Mouse (Mus musculus): ENCODE measurements around the gene Atp6v0e. TPM values are rescaled to one million over a fixed set of nuclear protein-coding genes. Genes with fewer than 3 reads are reported as not detected.
A peak's percentile ranks its signal among the peaks of the same experiment; 100 is the strongest.

The Atp6v0e gene
- polyA plus RNA-seq, 1 experiment from 2014 or later, result 144 TPM

DNA sequence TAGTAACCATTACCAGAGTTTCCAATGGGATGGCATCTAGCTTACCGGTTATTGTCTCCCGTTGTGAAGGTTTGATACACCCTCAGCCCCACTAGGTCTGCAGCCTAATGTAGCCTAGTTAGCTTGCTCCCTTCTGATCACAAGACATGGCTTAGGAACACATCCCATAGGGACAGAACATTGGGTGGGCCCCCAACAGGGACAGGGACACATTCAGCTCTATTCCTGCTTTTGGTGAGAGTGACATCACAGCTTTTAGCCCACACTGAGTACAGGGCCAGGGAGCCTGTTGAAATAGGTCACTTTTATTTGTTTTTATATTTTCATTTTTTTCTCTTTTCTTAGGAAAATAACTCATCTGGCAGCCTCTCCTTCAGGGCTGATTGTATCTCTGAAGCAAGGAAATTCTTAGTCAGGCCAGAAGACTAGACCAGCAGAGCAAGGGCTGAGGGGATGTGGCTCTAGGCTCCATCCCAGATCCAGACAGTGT, 37.5 kb upstream of the Atp6v0e start:
- ATAC-seq, result no peak
- 92% methylated on average over 2 of the region's 2 CpGs for WGBS
- no peak overlapping the region for H3K9ac ChIP-seq

GRCm38 (mm10) chr17:26628479-26628878, 34.6 kb upstream of the Atp6v0e start:
- 91% methylated on average over 6 of the region's 6 CpGs for WGBS
- Histone ChIP-seq H3K36me3 (ENCODE audit: poor library complexity, severe bottlenecking) (peaks cover 98% of the 10 kb centered on the region), H3K4me2 (no peak overlapping the region), H3K4me3 (no peak overlapping the region), H3K4me1 (no peaks in the 10 kb centered on the region), H3K27ac (no peak overlapping the region), H3K27me3 (no peaks in the 10 kb centered on the region), H3K9ac (no peak overlapping the region), H3K9me3 (replicated peaks) (no peaks in the 10 kb centered on the region)
- no peak for ATAC-seq

More for the DNA sequence above, 37.5 kb upstream of the Atp6v0e start:
- Histone ChIP-seq H3K4me3 (no peak overlapping the region), H3K9me3 (replicated peaks) (no peaks in the 10 kb centered on the region), H3K36me3 (ENCODE audit: poor library complexity, severe bottlenecking) (peaks cover 90% of the 10 kb centered on the region), H3K27ac (no peak overlapping the region), H3K4me1 (no peaks in the 10 kb centered on the region), H3K4me2 (no peak overlapping the region), H3K27me3 (no peaks in the 10 kb centered on the region)

- no peaks in the 10 kb centered on the region for H3K27me3 ChIP-seq
- no peaks in the 10 kb centered on the region for H3K9me3 ChIP-seq (replicated peaks)
- no peak overlapping the region for H3K9ac ChIP-seq
- no peak overlapping the region for H3K27ac ChIP-seq
- H3K36me3 ChIP-seq (ENCODE audit: poor library complexity, severe bottlenecking), result peaks cover 98% of the 10 kb centered on the region
- 99% methylated on average over 3 of the region's 3 CpGs for WGBS
- H3K4me1 ChIP-seq, result no peaks in the 10 kb centered on the region
- no peak overlapping the region for H3K4me2 ChIP-seq
- H3K4me3 ChIP-seq, result no peak overlapping the region
- ATAC-seq, result no peak
These were observed 34.1 kb upstream of the Atp6v0e start for GRCm38 (mm10) chr17:26628936-26629335.

DNA sequence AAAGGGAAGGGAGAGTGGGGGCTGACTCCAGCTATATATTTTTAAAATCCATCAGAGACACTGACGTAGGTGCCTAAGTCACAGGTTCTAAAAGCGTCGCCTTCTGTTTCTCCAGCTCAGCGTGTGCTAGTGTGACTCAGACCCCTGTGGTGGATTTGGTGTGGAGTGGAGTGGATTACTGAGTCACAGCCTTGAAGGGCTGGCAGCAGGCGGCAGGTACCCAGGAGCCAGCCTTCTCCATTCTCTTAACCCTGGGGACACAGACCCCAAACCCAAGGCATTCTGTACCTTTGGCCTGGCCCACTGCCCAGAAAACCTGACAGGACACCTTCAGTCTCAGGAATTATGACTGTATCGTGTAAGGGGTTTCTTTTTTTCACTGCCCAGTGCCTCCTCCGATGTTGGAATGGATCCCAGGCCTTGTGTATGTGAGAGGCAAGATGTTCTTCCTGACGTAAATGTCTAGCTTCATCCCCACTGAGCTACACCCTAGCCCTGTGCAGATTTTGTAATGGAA, 31.2 kb upstream of the Atp6v0e start:
- H3K4me3 ChIP-seq, result no peak overlapping the region
- no peaks in the 10 kb centered on the region for H3K4me1 ChIP-seq
- H3K27ac ChIP-seq, result no peak overlapping the region
- H3K9me3 ChIP-seq (replicated peaks), result no peaks in the 10 kb centered on the region
- H3K9ac ChIP-seq, result no peak overlapping the region
- H3K4me2 ChIP-seq, result no peak overlapping the region
- H3K36me3 ChIP-seq (ENCODE audit: poor library complexity, severe bottlenecking), result peaks cover 98% of the 10 kb centered on the region
- no peak for ATAC-seq
- H3K27me3 ChIP-seq, result no peaks in the 10 kb centered on the region
- whole genome bisulfite sequencing, result 87% methylated on average over 8 of the region's 8 CpGs

- Histone ChIP-seq H3K4me3 (no peak overlapping the region), H3K27ac (no peak overlapping the region), H3K27me3 (no peaks in the 10 kb centered on the region), H3K4me2 (no peak overlapping the region), H3K36me3 (ENCODE audit: poor library complexity, severe bottlenecking) (peaks cover 86% of the 10 kb centered on the region), H3K9me3 (replicated peaks) (no peaks in the 10 kb centered on the region), H3K4me1 (no peaks in the 10 kb centered on the region), H3K9ac (no peak overlapping the region)
- ATAC-seq, result no peak
- WGBS, result 90% methylated on average over 9 of the region's 9 CpGs
These were observed 29.8 kb upstream of the Atp6v0e start for GRCm38 (mm10) chr17:26633186-26633585.

- Histone ChIP-seq H3K9me3 (replicated peaks) (no peaks in the 10 kb centered on the region), H3K36me3 (ENCODE audit: poor library complexity, severe bottlenecking) (peaks cover 85% of the 10 kb centered on the region), H3K4me3 (no peak overlapping the region), H3K27me3 (no peaks in the 10 kb centered on the region), H3K9ac (no peak overlapping the region), H3K4me2 (no peak overlapping the region), H3K27ac (no peak overlapping the region), H3K4me1 (no peaks in the 10 kb centered on the region)
- no peak for ATAC-seq
- WGBS, result 96% methylated on average over 9 of the region's 9 CpGs
These were observed 29.1 kb upstream of the Atp6v0e start for GRCm38 (mm10) chr17:26633926-26634325.

- WGBS, result 93% methylated on average over 7 of the region's 7 CpGs
- peaks cover 85% of the 10 kb centered on the region for H3K36me3 ChIP-seq (ENCODE audit: poor library complexity, severe bottlenecking)
These were observed 28.5 kb upstream of the Atp6v0e start for GRCm38 (mm10) chr17:26634539-26634938.

GRCm38 (mm10) chr17:26635951-26636350, 27.1 kb upstream of the Atp6v0e start:
- no peak for ATAC-seq
- Histone ChIP-seq H3K4me2 (no peak overlapping the region), H3K9ac (no peak overlapping the region), H3K9me3 (replicated peaks) (no peaks in the 10 kb centered on the region), H3K4me1 (no peaks in the 10 kb centered on the region), H3K36me3 (ENCODE audit: poor library complexity, severe bottlenecking) (peaks cover 85% of the 10 kb centered on the region), H3K4me3 (no peak overlapping the region), H3K27ac (no peak overlapping the region), H3K27me3 (no peaks in the 10 kb centered on the region)
- WGBS, result 85% methylated on average over 7 of the region's 7 CpGs

More at GRCm38 (mm10) chr17:26634539-26634938, 28.5 kb upstream of the Atp6v0e start:
- Histone ChIP-seq H3K27ac (no peak overlapping the region), H3K9ac (no peak overlapping the region), H3K27me3 (no peaks in the 10 kb centered on the region), H3K4me2 (no peak overlapping the region), H3K4me3 (no peak overlapping the region), H3K9me3 (replicated peaks) (no peaks in the 10 kb centered on the region), H3K4me1 (no peaks in the 10 kb centered on the region)
- ATAC-seq, result no peak

DNA sequence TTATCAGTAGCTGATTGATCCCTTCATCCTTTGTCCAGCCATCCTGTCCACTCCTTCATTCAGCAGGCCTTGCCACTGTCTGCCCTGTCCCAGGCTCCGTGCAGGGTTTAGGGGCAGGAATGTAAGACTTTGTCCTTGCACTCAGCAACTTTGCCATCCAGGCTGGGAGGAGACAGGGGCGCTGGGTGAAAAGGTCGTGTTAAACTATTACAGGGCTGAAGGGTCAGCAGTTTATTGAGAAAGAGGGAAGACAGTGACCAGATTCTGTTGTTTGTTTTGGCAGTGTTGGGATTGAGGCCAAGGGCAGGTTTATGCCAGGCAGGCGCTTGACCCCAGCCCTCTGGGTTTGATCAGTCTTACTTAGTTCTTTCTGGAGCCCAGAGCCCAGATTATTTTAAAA, 25.2 kb upstream of the Atp6v0e start:
- Histone ChIP-seq H3K4me1 (no peaks in the 10 kb centered on the region), H3K27ac (no peak overlapping the region), H3K9ac (no peak overlapping the region), H3K27me3 (no peaks in the 10 kb centered on the region), H3K4me2 (no peak overlapping the region), H3K36me3 (ENCODE audit: poor library complexity, severe bottlenecking) (peaks cover 86% of the 10 kb centered on the region), H3K4me3 (no peak overlapping the region), H3K9me3 (replicated peaks) (no peaks in the 10 kb centered on the region)
- WGBS, result 86% methylated on average over 4 of the region's 4 CpGs
- no peak for ATAC-seq

DNA sequence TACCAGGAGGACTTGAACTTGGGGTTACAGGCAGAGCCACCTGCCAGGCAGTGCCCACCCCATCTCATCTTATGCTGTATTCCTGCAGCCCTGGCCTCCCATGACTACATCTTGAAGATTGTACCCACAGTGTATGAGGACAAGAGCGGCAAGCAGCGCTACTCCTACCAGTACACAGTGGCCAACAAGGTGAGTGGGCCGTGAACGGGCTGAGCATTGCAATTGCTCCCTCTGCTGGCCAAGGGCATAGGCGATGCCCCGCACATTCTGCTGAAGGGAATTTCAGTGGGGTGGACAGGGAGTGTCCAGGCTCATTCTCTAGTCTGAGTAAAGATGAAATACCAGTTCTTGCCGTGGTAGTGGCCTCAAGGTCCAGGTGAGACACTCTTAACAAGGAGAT, 24.4 kb upstream of the Atp6v0e start:
- H3K9me3 ChIP-seq (replicated peaks), result no peaks in the 10 kb centered on the region
- no peak overlapping the region for H3K4me2 ChIP-seq
- ATAC-seq, result peak; percentile 55; the same call in 1 of the 2 replicates
- H3K27ac ChIP-seq, result no peak overlapping the region; the same call in 1 of the 2 replicates
- H3K9ac ChIP-seq, result no peak overlapping the region
- no peaks in the 10 kb centered on the region for H3K4me1 ChIP-seq
- no peak overlapping the region for H3K4me3 ChIP-seq
- 27% methylated on average over 7 of the region's 7 CpGs for WGBS
- H3K27me3 ChIP-seq, result no peaks in the 10 kb centered on the region
- peaks cover 86% of the 10 kb centered on the region for H3K36me3 ChIP-seq (ENCODE audit: poor library complexity, severe bottlenecking)

DNA sequence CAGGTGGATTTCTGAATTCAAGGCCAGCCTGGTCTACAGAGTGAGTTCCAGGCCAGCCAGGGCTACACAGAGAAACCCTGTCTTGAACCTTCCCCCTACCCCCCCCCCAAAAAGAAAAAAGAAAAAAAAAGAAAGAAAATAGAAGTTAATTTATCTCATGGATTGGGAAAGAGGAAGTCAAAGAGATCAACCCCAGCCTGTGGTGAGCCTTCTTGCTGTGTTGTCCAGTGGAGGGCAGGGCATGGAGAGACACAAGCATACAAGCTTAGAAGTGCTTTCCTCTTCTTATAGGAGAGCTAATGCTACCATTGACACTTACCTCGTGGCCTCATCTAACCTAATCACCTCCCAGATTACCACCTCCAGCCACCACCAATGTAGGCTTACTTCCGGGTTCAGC, 23.2 kb upstream of the Atp6v0e start:
- Histone ChIP-seq H3K4me1 (peaks cover 8% of the 10 kb centered on the region), H3K9ac (no peak overlapping the region), H3K27me3 (no peaks in the 10 kb centered on the region), H3K9me3 (replicated peaks) (no peaks in the 10 kb centered on the region), H3K4me2 (no peak overlapping the region), H3K4me3 (no peak overlapping the region), H3K27ac (no peak overlapping the region), H3K36me3 (ENCODE audit: poor library complexity, severe bottlenecking) (peaks cover 86% of the 10 kb centered on the region)
- ATAC-seq, result no peak
- WGBS, result 87% methylated on average over 2 of the region's 2 CpGs

DNA sequence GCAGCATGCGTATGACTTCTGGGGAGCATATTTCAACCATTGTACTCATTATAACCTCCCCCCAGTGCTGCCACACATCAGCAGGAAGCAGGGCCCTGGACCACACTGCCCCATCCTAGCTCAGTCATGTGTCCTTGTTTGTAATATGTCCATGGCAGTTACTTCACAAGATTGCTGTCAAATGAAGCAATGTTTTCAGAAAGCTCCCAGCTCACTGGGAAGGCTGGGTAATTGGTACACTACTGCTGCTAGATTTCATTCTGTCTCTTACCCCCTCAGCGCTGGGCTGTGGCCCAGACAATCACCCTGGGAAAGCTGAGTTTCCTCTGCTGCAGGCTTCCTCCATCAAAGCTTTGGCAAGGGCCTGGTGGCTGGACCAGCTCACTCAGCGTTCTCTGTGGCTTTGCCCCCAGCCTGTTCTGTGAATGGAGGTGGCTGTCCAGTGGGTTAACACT, 22.7 kb upstream of the Atp6v0e start:
- H3K9me3 ChIP-seq (replicated peaks), result no peaks in the 10 kb centered on the region
- no peak overlapping the region for H3K9ac ChIP-seq
- no peak overlapping the region for H3K27ac ChIP-seq
- peaks cover 86% of the 10 kb centered on the region for H3K36me3 ChIP-seq (ENCODE audit: poor library complexity, severe bottlenecking)
- ATAC-seq, result no peak
- H3K27me3 ChIP-seq, result no peaks in the 10 kb centered on the region
- H3K4me2 ChIP-seq, result no peak overlapping the region
- H3K4me1 ChIP-seq, result peaks cover 13% of the 10 kb centered on the region
- H3K4me3 ChIP-seq, result no peak overlapping the region
- 93% methylated on average over 3 of the region's 3 CpGs for WGBS

DNA sequence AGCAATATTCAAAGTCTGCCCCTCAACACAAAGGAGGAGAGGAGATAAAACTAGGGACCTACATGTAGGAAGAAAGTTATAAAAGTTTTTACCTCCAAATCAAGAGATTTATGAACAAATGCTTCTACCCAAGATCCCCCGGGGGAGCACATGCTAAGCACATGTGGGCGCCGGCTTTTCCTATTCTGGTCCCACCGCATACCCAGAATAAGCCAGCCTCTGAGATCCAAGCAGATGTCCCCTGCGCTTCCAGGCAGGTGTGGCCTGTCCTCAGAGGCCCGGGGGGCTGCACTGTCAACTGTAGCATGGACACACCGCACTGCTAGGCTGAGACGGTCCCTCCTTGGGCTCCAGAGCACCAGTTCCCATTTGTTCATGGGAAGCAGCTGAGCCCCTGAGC, 19.6 kb upstream of the Atp6v0e start:
- Histone ChIP-seq H3K36me3 (ENCODE audit: poor library complexity, severe bottlenecking) (peaks cover 98% of the 10 kb centered on the region), H3K4me2 (no peak overlapping the region), H3K4me1 (peaks cover 18% of the 10 kb centered on the region), H3K27ac (no peak overlapping the region), H3K9me3 (replicated peaks) (no peaks in the 10 kb centered on the region), H3K27me3 (no peaks in the 10 kb centered on the region), H3K9ac (no peak overlapping the region), H3K4me3 (no peak overlapping the region)
- 97% methylated on average over 8 of the region's 8 CpGs for WGBS
- no peak for ATAC-seq
